Mouse (Mus musculus): ENCODE measurements at regions not wholly inside any gene's neighbourhood (a gene's known extent, or its start where the extent isn't known, plus 50 kb on each side); places are given as distances from the start of the nearest gene placed in this dataset.
"Not testable (repeated sequence)": the region's sequence is repeated elsewhere in the genome, so short reads cannot be mapped to it uniquely, and the experiment has no call there.

DNA sequence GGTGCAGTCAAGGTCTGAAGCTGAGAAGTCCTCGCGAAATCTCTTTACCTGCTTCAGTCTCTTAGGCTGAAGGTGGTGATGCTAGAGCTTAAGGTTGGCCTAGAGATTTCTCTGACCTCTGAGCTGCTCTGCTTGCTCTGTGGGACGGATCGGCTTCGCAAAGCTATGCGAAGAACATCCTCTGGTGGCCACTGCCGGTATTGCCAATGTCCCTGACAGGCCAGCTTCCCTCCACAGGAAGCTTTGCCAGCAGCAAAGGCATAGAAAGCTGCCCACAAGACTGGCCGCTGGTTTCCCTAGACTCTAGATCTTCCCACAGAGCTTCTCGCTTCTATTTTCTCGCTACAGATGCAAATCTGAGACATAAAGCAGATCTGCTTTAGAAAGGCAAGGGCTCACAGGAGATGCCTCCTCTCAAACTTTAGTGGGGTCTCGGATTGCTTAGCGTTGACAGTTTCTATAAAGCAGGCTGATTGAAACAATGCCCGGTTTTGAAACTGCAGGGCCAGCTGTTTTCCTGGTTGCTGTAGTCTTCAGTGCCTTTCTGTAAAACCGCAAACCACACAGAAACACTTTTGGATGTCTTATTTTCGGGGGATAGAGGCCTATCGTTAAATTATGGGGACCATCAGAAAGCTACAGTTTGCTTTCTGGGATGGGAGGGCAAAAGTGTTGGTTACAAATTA, 153.7 kb downstream of the Car8 start:
- DNase-seq (ENCODE audit: low spot score in 2 of 2): peak; percentile 8 to 16

DNA sequence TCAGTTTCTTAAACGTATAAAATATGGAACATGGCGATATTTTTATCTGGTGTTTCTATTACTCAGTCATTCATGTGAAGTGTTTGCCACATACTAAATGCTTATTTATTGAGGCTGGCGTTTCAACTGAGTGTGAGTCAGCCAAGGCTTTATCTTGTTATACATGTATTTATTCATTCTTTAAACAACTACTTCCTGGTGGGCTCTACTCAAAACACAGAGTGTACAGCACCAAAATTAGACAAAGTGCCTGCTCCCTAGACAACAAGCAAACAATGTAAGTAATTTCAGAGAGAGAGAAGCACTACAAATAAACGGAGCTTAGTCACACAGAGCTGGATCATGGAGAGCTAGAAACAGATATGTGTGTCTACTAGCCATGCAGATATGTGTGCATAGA, 159.5 kb downstream of the Car8 start:
- DNase-seq (ENCODE audit: low spot score in 2 of 2): no peak

DNA sequence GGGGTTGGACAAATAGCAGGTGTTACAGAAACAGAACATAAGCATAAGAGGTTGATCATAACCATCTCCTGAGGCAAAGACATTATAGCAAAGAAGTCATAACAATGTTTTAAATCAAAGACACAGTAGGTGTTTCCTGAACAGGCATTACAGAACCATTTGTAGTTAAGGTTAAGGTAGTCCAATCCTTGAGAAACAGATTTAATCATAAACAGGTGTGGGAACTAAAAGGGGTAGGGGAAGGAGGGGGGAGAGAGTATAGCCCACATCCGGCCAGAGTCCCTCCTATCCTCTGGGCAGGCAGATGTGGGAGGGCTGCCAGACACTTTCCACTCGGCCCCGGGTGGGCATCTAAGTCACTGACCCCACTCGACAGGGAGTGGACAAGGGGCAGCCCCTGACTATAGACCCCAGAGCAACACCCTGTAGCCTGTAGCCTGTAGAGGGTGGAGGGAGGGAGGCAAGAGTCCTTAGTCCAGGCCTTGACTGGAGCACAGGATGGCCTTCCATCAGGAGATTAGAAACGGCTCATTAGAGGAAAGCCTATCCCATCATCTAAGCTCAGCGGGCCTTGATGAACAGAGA, 165.8 kb downstream of the Car8 start:
- no peak for DNase-seq (ENCODE audit: low spot score in 2 of 2)

DNA sequence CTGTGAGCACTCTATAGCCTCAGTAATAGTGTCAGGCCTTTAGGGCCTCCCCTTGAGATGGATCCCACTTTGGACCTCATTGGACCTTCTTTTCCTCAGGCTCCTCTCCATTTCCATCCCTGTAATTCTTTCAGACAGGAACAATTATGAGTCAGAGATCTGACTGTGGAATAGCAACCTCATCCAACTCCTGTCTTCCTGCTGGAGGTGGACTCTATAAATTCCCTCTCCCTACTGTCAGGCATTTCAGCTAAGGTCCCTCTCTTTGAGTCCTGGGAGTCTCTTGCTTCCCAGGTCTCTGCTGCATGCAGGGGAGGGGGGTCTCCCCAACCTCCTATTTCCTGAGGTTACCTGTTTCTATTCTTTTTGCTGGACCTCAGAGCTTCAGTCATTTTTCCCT, 168.1 kb downstream of the Car8 start:
- DNase-seq (ENCODE audit: low spot score in 2 of 2): not testable (repeated sequence)

DNA sequence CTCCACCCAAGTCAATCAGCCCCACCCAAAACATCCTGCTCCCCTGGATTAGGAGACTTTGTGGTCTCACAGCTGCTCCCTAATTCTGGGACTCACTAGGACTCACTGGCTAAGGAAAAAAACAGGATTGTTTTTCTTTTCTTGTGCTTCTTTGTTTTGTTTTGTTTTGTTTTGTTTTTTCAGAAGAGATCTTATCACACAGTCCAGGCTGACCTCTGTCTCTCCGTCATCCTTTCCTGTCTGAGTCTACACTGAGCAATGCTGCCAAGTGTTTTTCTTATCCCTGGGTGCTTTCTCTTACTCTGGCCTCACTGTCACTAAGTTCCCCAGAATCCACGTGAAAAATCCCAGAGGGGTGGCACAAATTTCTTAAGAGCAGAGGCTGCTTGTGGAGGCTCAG, 170.8 kb downstream of the Car8 start:
- DNase-seq (ENCODE audit: low spot score in 2 of 2): peak in 1 of 2 experiments; percentile 2

DNA sequence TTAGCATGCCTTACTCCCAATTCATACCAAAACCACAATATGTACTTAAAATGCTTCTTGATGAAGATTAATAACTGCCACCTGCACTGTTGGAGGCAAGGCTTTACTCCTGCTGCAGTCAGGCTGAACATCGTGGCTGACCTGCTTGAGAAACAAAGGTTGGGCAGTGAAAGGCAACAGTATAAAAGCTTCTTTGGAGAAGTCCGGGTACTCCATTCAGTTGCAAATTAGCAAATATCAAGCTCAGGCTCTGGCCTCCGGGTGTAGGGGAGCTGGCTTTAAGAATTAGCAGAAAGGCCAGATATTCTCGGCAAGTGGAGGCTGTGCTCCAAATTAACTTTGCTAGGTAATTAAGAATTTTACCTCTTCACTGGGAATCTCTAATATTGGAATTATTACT, 197.1 kb downstream of the Car8 start:
- no peak for DNase-seq (ENCODE audit: low spot score in 2 of 2)

DNA sequence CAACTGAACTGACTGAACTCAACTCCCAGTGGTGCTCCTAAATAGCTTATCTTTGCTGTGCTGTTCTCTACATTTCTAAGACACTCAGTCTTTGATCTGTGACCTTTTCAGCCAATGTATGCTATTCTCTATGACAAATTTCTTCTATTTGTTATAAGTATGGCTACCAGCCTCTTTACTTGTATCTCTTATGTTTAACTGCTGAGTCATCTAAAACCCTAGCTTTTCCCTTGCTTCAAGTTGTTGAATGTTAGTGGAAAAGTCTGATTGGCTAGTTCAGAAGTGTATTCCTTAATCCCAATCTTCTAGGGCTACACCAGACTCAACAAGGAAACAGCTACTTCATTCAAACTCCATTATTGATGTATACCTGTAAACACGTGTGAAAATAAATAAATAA, 201.0 kb downstream of the Car8 start:
- no peak for DNase-seq (ENCODE audit: low spot score in 2 of 2)

DNA sequence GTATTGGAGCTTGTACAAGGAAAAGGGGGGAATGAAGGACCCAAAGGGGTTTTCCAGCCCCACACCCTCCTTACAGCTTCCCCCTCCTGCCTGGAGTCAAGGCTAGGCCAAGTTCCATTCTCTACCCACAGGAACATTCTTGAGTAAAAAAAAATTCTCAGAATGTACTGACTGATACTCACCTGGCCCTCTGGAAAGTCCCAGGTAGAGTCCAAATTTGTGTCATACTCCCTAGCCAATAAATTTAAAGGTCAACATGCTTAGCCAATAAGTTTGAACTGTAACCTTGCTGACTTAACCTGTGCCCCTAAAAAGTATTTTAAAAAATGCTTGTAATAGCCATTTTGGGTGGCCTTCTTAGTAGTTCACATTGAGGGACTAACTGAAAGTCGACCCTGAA, 205.4 kb downstream of the Car8 start:
- not testable (repeated sequence) for DNase-seq (ENCODE audit: low spot score in 2 of 2)

DNA sequence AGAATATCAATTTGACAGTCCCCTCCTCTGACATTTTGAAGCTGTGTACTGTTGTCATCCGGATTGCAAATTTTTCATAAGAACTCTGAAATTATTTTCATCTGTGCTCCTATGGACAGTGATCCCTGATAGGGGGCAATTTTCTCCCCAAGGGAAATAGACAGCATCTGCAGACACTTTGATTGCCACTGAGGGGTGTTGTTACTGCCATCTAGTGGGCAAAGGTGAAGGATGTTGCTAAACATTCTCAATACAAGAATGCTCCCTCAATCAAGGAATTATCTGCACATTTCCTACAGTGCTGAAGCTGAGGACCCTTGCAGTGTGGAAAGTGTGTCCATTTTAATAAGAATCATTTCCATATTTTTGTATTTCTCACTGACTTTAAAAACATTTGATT, 233.7 kb downstream of the Car8 start:
- DNase-seq (ENCODE audit: low spot score in 2 of 2): peak; percentile 1 to 3

DNA sequence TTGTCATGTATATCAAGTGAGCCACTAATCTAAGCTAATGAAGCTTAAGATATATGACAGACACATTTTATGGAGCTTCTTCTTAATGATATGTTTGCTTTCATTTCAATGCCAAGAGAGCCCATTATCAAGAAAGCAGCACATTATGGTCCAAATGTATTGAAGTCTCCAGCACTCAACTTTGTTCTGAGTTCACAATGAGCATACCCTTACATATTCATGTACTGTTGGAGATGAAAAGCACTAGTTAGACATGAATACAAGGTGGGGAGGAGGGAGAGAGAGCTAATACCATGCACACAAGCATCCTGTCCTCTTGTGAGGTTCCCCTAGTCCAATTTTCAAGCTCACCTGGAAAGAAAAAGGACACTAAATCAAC, 241.3 kb downstream of the Car8 start:
- no peak for DNase-seq (ENCODE audit: low spot score in 2 of 2)

DNA sequence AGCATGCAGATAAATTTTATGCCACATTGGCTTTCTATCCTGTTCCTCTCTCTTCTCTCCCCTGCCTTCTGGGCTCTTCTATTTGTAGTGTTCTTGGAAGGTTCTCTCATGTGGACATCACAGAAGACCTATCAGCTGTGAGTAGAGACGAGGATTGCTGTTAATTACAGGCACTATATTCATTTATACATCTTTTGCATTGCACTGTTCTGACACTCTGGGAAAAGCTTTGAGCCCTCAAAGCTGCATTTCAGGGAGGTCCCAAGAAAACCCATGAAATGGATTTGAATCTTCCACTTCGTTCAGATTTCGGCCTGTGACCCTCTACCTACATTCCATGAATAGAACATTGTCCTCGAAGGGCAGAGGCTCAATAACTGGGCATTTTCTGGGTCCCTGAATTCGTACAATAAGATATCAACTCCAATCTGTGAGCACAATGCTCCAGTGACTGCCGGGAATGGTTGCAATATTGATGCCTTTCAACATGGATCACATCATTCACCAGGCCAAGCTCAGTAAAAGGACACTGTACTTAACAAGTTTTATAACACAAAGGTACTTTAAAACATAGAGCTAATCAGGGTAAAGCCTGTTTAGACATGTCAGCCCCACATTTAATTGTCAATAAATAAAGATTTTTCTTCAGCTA, 241.8 kb downstream of the Car8 start:
- no peak for DNase-seq (ENCODE audit: low spot score in 2 of 2)

DNA sequence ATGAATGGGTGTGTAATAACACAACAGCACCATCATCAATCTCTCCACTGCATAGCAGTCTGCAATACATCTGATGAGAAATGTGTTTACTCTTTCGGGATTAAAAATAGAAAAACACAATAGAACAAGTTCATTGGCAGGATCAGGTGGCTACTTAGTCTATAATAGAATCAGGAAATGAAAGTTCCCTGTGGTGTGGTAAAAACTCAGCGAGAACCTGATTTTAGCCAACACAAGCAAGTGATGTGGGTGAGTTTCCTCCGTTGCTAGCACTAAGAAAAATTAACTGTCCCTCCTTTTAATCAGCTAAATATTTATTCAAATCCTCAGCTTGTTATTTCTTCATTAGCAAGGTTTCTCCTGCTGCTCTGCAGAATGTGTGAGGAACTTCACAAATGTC, 245.9 kb downstream of the Car8 start:
- no peak for DNase-seq (ENCODE audit: low spot score in 2 of 2)

DNA sequence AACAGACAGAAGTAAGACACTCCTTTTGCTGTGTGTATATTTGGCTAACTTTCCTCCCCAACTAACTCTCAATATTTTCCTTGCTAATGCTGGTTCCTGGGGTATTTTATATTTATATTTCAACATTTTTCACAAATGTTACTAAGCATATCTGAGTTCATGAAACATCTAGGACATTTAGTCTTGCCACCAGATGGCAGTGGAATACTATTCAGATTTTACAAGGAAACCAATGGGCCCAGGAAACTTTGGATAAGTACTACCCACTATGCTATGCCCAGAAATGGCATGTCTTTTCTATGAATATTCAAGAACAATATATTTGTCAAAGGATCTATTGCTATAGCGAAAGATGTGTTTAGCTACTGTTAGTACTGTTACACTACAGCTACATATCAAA, 251.1 kb downstream of the Car8 start:
- no peak for DNase-seq (ENCODE audit: low spot score in 2 of 2)

DNA sequence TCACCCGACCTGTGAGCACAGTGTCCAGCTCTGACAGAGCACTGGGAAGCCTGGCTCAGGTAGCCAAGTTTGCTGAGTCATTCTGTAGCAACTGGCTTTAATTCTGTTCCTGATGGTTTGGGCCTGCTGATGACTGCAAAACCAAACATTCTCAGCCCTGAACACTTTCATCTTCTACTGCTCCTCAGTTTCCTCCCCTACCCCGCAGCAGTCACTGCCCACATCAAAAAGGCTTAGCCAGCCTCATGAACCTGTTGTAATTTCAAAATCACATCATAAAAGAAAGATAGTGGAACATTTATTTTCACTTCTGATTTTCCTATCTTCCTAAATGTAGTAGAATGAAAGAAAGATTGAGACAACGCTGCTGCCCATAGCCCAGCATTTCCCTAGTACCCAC, 251.5 kb downstream of the Car8 start:
- no peak for DNase-seq (ENCODE audit: low spot score in 2 of 2)

DNA sequence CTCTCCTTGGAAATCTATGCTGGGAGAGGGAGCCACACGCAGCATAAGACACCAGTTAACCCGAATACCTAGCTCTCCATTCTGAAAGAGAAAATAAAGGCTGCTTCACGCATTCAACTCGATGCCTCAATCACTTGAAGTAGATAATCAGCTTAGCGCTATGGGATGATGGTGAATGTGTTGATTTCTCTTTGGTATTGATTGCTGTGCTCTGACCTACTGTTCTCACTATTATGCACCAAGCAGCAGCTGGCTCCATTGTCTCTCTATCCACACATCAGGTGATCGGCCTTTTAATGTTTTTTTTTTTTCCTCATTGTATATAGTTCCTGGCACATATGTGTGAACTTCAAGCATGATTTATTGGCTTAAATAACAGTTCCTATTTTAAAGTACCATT, 254.0 kb downstream of the Car8 start:
- no peak for DNase-seq (ENCODE audit: low spot score in 2 of 2)

DNA sequence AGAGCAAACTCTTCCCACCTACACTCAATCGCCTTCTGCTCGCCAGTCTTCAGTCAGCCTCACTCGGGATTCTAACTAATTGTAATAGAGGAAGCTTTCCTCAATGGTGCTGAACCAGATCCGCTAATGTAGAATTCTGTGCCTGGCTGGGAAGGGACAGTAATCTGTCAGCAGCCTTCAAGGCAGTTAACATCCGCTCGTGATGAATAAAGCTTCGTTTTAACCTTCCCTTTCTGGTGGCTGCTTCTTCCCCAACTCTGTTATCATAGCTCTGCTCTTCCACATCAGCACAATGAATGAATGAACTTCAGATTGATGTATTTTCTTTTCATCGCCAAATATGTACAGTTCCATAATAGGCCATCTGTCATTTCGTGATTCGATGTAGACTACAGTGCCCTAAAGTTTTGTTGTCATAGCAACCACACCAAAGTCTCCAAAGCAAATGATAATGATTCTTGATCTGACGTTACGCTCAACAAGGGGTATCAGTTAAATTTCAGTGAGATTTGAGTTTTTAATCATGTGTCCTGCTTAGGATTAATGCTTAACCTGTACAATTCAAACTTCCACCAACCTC, 259.0 kb downstream of the Car8 start:
- DNase-seq (ENCODE audit: low spot score in 2 of 2): no peak

DNA sequence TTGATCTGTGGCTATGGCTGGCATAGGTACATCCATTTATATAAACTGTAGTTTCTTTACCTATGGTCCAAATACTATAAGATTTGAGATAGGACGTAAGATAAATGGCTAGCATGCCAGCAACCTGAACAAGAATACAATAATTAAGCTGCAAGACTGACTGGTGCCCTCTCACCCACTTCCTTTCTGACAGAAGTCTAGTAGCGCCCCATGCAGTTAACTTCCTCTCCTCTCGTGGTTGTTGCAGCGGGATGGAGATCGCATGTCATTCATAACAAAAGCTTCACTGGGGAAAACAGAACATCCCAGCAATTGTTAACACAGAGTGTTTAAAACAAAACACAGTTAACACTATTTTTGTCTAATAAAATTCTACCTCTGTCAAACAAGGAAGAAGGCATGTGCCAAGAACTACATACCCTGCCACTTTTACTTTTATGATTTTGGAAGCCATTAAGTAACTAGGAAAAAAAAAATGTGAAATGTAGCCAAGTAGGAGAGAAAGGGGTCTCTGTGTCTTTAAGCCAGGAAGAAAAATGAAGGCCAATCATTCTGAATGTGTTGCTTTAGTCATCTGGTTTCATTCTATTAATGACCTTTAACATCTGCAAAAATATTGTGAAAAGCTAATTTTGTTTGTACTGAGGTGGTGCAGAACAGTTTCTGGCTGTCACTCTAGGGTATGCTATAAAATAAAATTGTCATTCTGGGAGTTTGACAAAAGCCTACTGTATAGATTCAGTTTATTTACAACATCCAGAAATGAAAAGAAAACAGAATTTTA, 261.0 kb downstream of the Car8 start:
- no peak for DNase-seq (ENCODE audit: low spot score in 2 of 2)

DNA sequence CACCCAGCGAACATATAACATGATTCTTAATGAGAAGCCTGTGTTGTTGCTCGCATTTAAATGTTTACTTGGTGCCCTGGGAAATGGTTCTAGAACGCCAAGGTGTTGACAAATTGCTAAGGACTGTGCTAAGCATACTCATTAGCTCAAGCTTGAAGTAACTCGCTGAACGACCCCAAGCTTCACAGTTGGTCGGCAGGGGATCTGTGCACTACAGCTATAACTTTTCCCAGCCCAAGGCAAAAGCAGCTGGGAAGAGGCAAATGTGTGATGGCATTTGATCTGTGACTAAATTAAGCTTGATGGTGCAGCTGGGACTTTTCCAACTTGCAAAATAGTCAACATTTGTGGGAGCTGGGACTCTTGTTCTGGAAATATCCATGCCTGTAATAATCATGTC, 268.6 kb downstream of the Car8 start:
- no peak for DNase-seq (ENCODE audit: low spot score in 2 of 2)

DNA sequence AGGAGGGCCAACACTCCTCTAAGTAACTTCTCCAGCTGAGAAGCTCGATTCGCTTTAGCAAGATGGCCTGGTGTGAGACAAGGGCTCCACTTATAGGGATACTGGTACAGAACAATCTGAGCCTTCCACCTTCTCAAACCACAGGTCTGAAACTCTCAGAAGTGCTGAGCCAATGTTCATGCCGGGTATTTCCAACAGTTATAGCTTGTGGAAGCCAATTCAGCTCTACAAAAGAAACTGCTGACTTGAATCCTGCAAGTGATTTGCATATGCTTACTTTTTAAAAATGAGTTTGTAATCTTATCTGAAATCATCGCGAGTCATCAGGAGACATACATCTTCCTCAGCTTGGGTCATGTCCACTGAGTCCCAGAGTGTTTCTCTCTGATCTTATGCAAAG, 273.2 kb downstream of the Car8 start:
- DNase-seq (ENCODE audit: low spot score in 2 of 2): no peak

DNA sequence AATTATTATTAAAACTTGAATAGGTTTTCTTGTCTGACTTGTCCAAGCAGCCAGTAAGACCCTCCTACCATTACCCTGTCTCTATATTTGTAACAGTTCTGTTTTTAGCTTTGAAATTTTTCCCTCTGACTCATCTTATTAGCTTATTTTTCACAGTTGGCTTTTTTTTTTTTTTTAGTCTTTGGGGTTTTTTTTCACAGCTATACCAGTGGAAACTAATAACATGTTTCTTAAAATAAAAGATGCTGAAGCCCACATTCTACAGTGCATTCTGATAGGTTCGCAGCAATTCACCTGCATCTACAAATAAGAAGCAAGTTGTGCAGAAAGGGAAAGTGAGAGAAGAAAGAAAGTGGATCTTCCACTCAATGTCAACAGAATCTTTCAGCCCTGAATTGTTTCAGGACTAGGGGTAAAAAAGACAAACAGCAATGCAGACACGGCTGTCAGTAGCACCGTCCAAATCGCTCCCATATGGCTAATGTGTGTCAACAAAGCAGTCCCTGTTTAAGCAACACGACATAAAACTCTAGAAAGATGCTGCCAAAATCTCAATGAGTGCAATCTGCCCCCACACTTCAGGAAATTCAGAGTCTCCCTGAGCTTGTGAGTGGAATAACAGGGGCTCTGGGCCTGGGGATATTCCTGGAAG, 277.2 kb downstream of the Car8 start:
- DNase-seq (ENCODE audit: low spot score in 2 of 2): no peak

DNA sequence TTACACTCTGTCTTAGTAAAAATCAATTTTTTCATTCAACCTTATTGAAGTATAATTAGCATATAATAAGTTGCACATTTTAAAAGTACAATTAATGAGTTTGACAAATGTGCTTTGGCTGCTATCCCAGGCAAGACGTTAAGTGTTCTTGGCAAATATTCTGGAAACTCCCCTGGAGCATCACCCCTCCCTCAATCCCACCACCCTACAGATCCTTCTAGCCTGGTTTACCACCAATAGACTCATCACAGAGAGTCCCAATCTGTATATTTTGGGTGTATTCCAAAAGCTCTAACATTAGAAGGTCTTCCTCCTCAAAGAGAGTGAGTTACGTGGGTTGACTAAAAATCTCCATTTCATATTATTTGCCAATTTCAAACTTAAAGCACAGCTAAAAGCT, 278.5 kb downstream of the Car8 start:
- no peak for DNase-seq (ENCODE audit: low spot score in 2 of 2)

DNA sequence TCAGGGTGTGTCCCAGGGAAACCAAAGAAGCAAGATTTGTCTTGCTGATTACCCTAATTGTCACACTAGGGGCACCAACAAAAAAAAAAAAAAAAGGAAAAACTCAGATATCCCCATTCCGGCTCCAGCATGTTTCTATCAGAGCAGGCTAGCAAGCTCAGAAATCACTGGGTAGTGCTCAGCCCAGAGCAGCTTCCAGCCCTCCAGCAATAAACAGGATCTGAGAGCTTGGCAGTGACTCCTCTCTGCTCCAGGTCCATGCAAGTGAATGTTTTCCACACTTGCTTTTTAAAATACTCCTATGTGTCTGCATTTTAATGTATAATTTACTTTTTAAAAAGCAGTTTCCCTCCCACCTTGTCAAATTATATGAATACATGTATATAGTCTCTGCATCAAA, 290.8 kb downstream of the Car8 start:
- DNase-seq (ENCODE audit: low spot score in 2 of 2): no peak

Data from heart, adult 9 months (tissue).